Mouse (Mus musculus) neural tube, postnatal 0 days (tissue): ENCODE measurements around the gene Eef1akmt3. TPM values are rescaled to one million over a fixed set of nuclear protein-coding genes. Genes with fewer than 3 reads are reported as not detected.

Experiments
- microRNA counts: library from miRNA; unstranded; fragments of <30 nt; microRNA quantifications from one replicate; lab custom pipeline; 2015
- microRNA-seq: library from miRNA; unstranded; fragments of <30 nt; microRNA quantifications from one replicate; pipeline ENCODE4, GENCODE M21; 2016
- polyA plus RNA-seq: library from polyadenylated mRNA; unstranded; fragments of >200 nt; fragmentation: Nextera tagmentation; extraction: Ambion mirVana; gene quantifications from 2 replicates; pipeline ENCODE4 v1.2.1, GENCODE M21; 2015

Eef1akmt3 gene
- 0.21 and 0.43 TPM in 2 replicates for polyA plus RNA-seq

DNA sequence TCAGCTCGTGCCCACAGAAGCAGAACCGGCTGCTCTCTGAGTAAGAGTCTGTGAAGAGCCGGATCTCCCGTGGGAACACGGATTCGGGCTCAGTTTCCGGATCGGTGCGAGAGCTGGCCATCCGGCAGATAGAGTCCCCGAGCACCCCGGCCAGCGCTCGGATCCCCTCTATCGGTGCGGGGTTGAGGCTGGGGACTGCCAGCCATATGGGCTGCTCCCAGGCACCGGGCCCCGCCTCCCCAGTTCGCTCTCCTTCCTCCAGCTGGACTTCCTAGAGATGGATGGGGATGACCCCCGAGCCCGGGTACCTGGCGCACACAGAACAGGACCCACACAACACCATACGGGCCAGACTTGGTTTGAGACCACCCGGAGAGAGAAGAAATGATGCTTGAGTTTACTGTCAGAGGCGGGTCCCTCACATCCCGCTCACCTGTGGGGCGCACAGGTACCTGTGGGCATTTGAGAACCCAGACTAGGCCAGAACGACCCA lies at the start of gene Eef1akmt3, which contains the start of gene Mettl1:
TSS of gene Eef1akmt3 (minus strand) at position 240 of the 493 bp plus-strand sequence.
TSS of gene Mettl1 (plus strand) at position 141 of the 493 bp plus-strand sequence.

DNA sequence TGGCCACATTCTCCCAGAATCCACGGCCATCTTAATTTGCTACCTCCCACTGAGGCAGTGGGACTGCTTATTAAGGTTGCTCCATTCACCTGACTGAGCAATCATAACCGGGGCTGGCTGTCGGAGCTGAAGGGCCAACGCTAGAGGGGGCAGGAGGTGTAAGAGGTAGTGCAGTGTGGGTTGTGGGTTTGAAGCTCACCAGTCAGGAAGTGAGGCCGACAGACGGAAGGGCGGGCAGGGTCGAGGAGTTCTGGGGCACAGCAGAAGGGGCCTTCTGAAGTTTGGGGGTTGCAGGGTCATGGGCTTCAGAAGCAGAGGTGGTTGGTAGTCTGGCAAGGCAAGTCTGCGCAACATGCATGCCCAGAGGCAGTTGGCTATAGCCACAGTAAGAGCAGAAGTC lies 33.8 kb upstream of the Eef1akmt3 start, which contains the start of gene Agap2:
TSS of gene Agap2 (plus strand) at position 205 of the 400 bp plus-strand sequence.

DNA sequence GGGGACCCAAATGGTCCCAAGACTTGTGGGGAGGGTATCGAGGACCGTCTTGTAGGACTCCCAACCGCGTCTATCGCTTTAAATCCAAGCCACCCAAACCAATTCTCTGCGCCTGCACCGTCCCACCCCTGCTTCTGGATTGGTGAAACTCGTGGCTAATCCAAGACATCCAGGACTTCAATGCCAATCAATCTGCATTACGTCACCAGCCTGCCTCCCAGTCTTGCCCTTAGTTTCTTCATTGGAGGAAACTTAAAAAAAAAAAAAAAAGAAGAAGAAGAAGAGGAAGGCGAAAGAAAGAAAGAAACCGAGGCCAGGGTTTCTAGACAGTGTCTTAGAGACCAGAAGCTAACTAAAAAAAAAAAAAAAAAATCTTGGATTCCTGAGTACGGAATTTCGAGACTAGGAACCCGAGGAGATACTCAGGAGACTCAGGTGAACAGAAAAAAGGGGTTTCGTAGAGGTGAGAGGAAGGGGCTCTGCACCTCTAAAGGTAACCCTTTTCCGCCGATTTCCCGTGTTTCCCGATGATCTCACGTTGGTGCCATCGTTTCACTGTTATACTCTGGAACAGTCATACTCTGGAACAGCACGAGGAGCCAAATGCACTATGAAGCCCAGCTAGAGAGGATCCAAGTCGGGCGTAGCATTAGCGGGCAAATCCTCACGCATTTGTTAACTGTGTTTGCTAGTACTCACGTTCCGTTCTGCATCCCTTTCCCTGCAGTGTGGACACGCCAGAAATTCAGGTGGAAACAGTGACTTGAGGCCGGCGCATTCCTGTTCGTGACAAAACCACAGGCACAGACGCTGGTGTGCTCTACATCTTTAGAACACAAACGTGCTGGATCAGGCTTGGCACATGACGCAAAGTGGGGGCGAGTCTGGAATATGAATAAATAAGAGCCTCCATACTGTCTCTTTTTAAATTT lies 29.1 kb upstream of the Eef1akmt3 start, which contains the start of gene Tspan31:
TSS of gene Tspan31 (minus strand) at position 75 of the 932 bp plus-strand sequence.

GRCm38 (mm10) chr10:127063239-127063872 lies 22.0 kb upstream of the Eef1akmt3 start, which contains the start of gene Cdk4:
Cdk4 (plus strand) TSS chr10:127063534.

DNA sequence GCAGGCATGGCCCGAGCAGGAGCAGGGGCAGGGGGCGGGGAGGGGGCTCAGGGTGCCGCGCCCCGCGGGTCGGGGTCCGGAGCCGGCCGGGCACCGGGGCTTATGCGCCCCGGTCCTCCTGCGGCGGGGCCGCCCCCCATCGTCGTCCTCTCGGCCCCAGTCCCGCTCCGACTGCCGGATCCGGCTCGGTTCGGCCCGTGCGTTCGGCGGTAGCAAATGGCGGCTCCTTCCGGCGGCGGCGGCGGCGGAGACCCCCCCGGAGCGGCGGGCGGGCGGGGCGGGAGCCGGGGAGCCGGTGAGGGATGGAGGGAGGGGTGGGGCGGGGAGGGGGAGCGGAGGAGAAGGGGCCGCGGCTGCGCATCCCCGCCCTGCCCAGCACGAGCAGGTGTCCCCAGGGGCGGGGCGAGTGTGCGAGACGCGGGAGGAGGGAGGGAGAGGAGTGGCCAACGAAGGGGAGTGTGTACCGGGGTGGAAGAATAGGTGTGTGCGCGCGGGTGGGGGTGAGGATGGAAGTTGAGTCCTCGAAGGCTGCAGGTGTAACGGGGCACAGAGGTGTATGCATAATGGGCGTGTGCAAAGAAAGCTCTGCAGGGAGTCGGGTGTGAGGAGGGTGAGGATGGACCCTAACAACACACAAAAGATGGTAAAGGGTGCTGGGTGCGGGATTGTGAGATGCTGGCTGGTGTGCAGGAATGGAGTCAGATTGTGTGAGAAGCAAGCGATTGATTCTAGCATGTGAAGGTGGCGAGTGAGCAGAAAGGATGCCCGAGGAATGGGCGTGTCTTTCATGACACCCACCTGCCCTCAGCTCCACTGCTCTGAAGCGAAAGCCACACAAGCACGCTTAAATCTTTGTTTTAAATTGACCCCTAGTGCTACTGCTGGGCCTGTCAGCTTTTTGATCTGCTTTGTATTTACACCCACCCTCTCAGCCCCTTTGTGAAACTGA lies 18.9 kb upstream of the Eef1akmt3 start, which contains the start of gene March9:
TSS of gene March9 (minus strand) at position 217 of the 949 bp plus-strand sequence.

GRCm38 (mm10) chr10:127047954-127048353 lies 6.6 kb upstream of the Eef1akmt3 start, which contains the start of gene Cyp27b1:
Cyp27b1 (plus strand) TSS chr10:127048250.

GRCm38 (mm10) chr10:127030336-127031296 lies 10.7 kb downstream of the Eef1akmt3 start, which contains the start of gene Tsfm:
Tsfm (minus strand) TSS chr10:127030840.

DNA sequence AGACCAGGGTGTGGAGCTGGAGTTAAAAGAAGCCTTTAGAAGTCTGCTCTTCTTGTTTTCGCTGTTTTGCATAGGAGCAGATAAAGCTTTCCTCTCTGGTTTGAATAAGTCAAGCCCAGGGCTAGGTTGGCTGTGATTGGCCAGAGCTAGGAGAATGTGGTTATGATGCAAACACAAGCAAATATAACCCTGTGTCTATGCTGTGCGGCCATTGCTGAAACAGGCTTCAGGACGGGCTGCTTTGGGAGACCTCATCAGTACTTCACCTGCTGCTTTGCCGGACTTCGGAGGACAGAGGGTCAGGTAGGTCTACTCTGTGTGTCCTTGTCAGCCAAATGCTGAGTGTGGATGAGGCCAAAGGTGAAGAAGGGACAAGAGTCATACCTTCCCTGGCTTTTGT lies 40.8 kb downstream of the Eef1akmt3 start, which contains the start of gene Avil:
TSS of gene Avil (plus strand) at position 181 of the 400 bp plus-strand sequence.

MicroRNAs within 50 kb of the gene (microRNA counts, 519-probe panel; counts per million panel counts)
- 3,241 counts per million, percentile 18 among the panel's probes with 10 or more counts for microRNA mmu-miR-26a (lab: Ali Mortazavi, UCI)
- 40.5 counts per million for microRNA mmu-miR-546 (lab: Ali Mortazavi, UCI)

Small RNAs within 50 kb of the gene (microRNA-seq; reads per million reads assigned to microRNA genes)
- 27.0 reads per million, percentile 30 among the genes with 10 or more reads in this experiment for gene Mir26a-2
- not detected for gene Mir546

Other genes with a start within 250 kb of the Eef1akmt3 start
- 19.0 and 22.1 TPM in 2 replicates for gene Atp23, start 140.2 kb downstream of the Eef1akmt3 start, polyA plus RNA-seq
- gene Ctdsp2, start 62.8 kb downstream of the Eef1akmt3 start, polyA plus RNA-seq, result 18.3 and 19.0 TPM in 2 replicates
- gene Avil, start 40.8 kb downstream of the Eef1akmt3 start, polyA plus RNA-seq, result 0.85 and 10.5 TPM in 2 replicates
- 67.5 and 74.2 TPM in 2 replicates for gene Tsfm, start 10.7 kb downstream of the Eef1akmt3 start, polyA plus RNA-seq
- 25.1 and 25.4 TPM in 2 replicates for gene Mettl1, start 99 bp downstream of the Eef1akmt3 start, polyA plus RNA-seq
- 0.22 TPM in 1 of 2 replicates, not detected in the other for gene Cyp27b1, start 6.7 kb upstream of the Eef1akmt3 start, polyA plus RNA-seq
- gene March9, start 18.7 kb upstream of the Eef1akmt3 start, polyA plus RNA-seq, result 10.5 and 10.6 TPM in 2 replicates
- 374 and 389 TPM in 2 replicates for gene Cdk4, start 22.0 kb upstream of the Eef1akmt3 start, polyA plus RNA-seq
- gene Tspan31, start 28.8 kb upstream of the Eef1akmt3 start, polyA plus RNA-seq, result 114 TPM in 2 replicates
- gene Agap2, start 33.8 kb upstream of the Eef1akmt3 start, polyA plus RNA-seq, result 5.2 and 6.2 TPM in 2 replicates
- gene Os9, start 79.6 kb upstream of the Eef1akmt3 start, polyA plus RNA-seq, result 115 and 116 TPM in 2 replicates
- 66.8 and 76.6 TPM in 2 replicates for gene B4galnt1, start 123.7 kb upstream of the Eef1akmt3 start, polyA plus RNA-seq
- 0.72 and 1.1 TPM in 2 replicates for gene Slc26a10, start 139.1 kb upstream of the Eef1akmt3 start, polyA plus RNA-seq
- 25.7 and 26.8 TPM in 2 replicates for gene Arhgef25, start 148.6 kb upstream of the Eef1akmt3 start, polyA plus RNA-seq
- 168 and 199 TPM in 2 replicates for gene Dtx3, start 154.2 kb upstream of the Eef1akmt3 start, polyA plus RNA-seq
- 17.1 and 19.0 TPM in 2 replicates for gene Pip4k2c, start 170.1 kb upstream of the Eef1akmt3 start, polyA plus RNA-seq
- gene Kif5a, start 221.8 kb upstream of the Eef1akmt3 start, polyA plus RNA-seq, result 102 and 109 TPM in 2 replicates
- gene Dctn2, start 224.9 kb upstream of the Eef1akmt3 start, polyA plus RNA-seq, result 294 and 319 TPM in 2 replicates
- gene Mbd6, start 247.5 kb upstream of the Eef1akmt3 start, polyA plus RNA-seq, result 9.4 and 12.3 TPM in 2 replicates